Comparison of ENCODE assay signal across 14 mouse cellular contexts in genomic region chr3:149217916-149218803, GRCm38 (mm10).
DNase-seq lines count a peak whose midpoint lies in the region; ATAC-seq and TF ChIP-seq lines count a peak whose summit lies in the region.
"Had no signal": no experiment of that assay in that cellular context is flagged by ENCODE, and none has a peak within 500 bp of the region (broad histone marks: within the 10 kb centered on the region; RNA-seq: fewer than 3 reads in every experiment).

No protein-coding gene starts in this region.

- no peak overlapping the region for H3K9ac ChIP-seq in intestine, postnatal 0 days (ENCODE audit: low read depth, low read length)
- no peak overlapping the region for H3K9ac ChIP-seq in intestine, embryonic 15.5 days
- no peak overlapping the region for H3K9ac ChIP-seq in lung, embryonic 14.5 days
- no peak overlapping the region for H3K9ac ChIP-seq in forebrain, embryonic 15.5 days (replicated peaks)
- H3K9ac ChIP-seq: midbrain, embryonic 12.5 days had no signal

- no peak overlapping the region for H3K4me2 ChIP-seq in intestine, postnatal 0 days (replicated peaks; ENCODE audit: low read depth)
- no peak overlapping the region for H3K4me2 ChIP-seq in intestine, embryonic 15.5 days (replicated peaks)
- H3K4me2 ChIP-seq in lung, embryonic 14.5 days, result no peak overlapping the region
- no peak overlapping the region for H3K4me2 ChIP-seq in forebrain, embryonic 15.5 days (replicated peaks)
- H3K4me2 ChIP-seq: midbrain, embryonic 12.5 days had no signal

- DNase-seq in lung, embryonic 14.5 days, result peak; percentile 58
- DNase-seq in lung, adult 2 months, result no peak
- peak; percentile 33 for DNase-seq in NIH3T3 (ENCODE audit: low read depth)
- peak; percentile 43 to 48 for DNase-seq in kidney, postnatal 25 days
- no peak for DNase-seq in thymus, postnatal 25 days
- DNase-seq: adrenal gland, postnatal 25 days; cerebellum, adult 11 months; gastrocnemius, postnatal 25 days; heart, postnatal 10 days had no signal

- H3K9me3 ChIP-seq in intestine, postnatal 0 days (ENCODE audit: control insufficient read depth), result no peaks in the 10 kb centered on the region
- no peaks in the 10 kb centered on the region for H3K9me3 ChIP-seq in intestine, embryonic 15.5 days
- H3K9me3 ChIP-seq in lung, embryonic 14.5 days (ENCODE audit: low read depth, low read length), result no peaks in the 10 kb centered on the region
- no peaks in the 10 kb centered on the region for H3K9me3 ChIP-seq in forebrain, embryonic 15.5 days
- H3K9me3 ChIP-seq: midbrain, embryonic 12.5 days had no signal

- H3K27me3 ChIP-seq in intestine, postnatal 0 days (replicated peaks; ENCODE audit: control insufficient read depth, insufficient read depth, low read length), result no peaks in the 10 kb centered on the region
- no peaks in the 10 kb centered on the region for H3K27me3 ChIP-seq in intestine, embryonic 15.5 days (replicated peaks)
- H3K27me3 ChIP-seq in lung, embryonic 14.5 days (ENCODE audit: insufficient read depth, low read length), result no peaks in the 10 kb centered on the region
- no peaks in the 10 kb centered on the region for H3K27me3 ChIP-seq in forebrain, embryonic 15.5 days

- H3K27ac ChIP-seq in intestine, postnatal 0 days (ENCODE audit: low read depth, low read length), result no peak overlapping the region
- H3K27ac ChIP-seq in intestine, embryonic 15.5 days, result no peak overlapping the region
- no peak overlapping the region for H3K27ac ChIP-seq in lung, embryonic 14.5 days (ENCODE audit: low read depth)
- H3K27ac ChIP-seq in forebrain, embryonic 15.5 days (replicated peaks), result no peak overlapping the region
- H3K27ac ChIP-seq: midbrain, embryonic 12.5 days had no signal

- peaks cover 8% of the 10 kb centered on the region; the same call in 1 of the 2 replicates for H3K4me1 ChIP-seq in intestine, postnatal 0 days (replicated peaks; ENCODE audit: control insufficient read depth, insufficient read depth, low read length)
- 0 out of 2 replicates have a peak, but pooled peaks cover 8% of the 10 kb centered on the region for H3K4me1 ChIP-seq in intestine, embryonic 15.5 days (replicated peaks)
- no peaks in the 10 kb centered on the region for H3K4me1 ChIP-seq in lung, embryonic 14.5 days (ENCODE audit: insufficient read depth)
- peaks cover 21% of the 10 kb centered on the region for H3K4me1 ChIP-seq in lung, adult 2 months (ENCODE audit: control insufficient read depth, insufficient read depth, low read length)
- peaks cover 13% of the 10 kb centered on the region for H3K4me1 ChIP-seq in forebrain, embryonic 15.5 days

- WGBS in intestine, postnatal 0 days, result 86% methylated on average over 9 of the region's 9 CpGs
- WGBS in intestine, embryonic 15.5 days, result 88% methylated on average over 9 of the region's 9 CpGs
- WGBS in lung, embryonic 14.5 days, result 82% methylated on average over 9 of the region's 9 CpGs
- WGBS in lung, adult 2 months, result 65% methylated on average over 9 of the region's 9 CpGs
- 85% methylated on average over 9 of the region's 9 CpGs for WGBS in forebrain, embryonic 15.5 days

- peak; percentile 62 for TF ChIP-seq CTCF in intestine, postnatal 0 days (IDR thresholded peaks at IDR 0.05; ENCODE audit: low read depth)
- TF ChIP-seq CTCF in lung, embryonic 14.5 days (IDR thresholded peaks at IDR 0.05; ENCODE audit: low read depth), result peak; percentile 41
- no peak for TF ChIP-seq CTCF in lung, adult 2 months (IDR thresholded peaks at IDR 0.05; ENCODE audit: insufficient read depth, low read length)

- no peaks in the 10 kb centered on the region for H3K36me3 ChIP-seq in intestine, postnatal 0 days (ENCODE audit: control insufficient read depth, insufficient read depth)
- H3K36me3 ChIP-seq in intestine, embryonic 15.5 days, result no peaks in the 10 kb centered on the region
- H3K36me3 ChIP-seq in lung, embryonic 14.5 days (ENCODE audit: insufficient read depth), result no peaks in the 10 kb centered on the region
- no peaks in the 10 kb centered on the region for H3K36me3 ChIP-seq in forebrain, embryonic 15.5 days
- H3K36me3 ChIP-seq: midbrain, embryonic 12.5 days had no signal

- ATAC-seq in intestine, postnatal 0 days, result no peak
- no peak for ATAC-seq in intestine, embryonic 15.5 days
- no peak for ATAC-seq in lung, embryonic 14.5 days (ENCODE audit: insufficient read depth)
- ATAC-seq in forebrain, embryonic 15.5 days (replicated peaks), result no peak
- ATAC-seq: intestine, embryonic 16.5 days had no signal

- no peak for TF ChIP-seq POLR2A in lung, adult 2 months (IDR thresholded peaks at IDR 0.05; ENCODE audit: borderline replicate concordance, extremely low read depth, low read depth, low read length)

- no peak overlapping the region for H3K4me3 ChIP-seq in intestine, postnatal 0 days (ENCODE audit: low read depth, low read length)
- no peak overlapping the region for H3K4me3 ChIP-seq in intestine, embryonic 15.5 days (replicated peaks)
- no peak overlapping the region for H3K4me3 ChIP-seq in lung, embryonic 14.5 days (ENCODE audit: low read depth, low read length)
- H3K4me3 ChIP-seq in lung, adult 2 months (replicated peaks; ENCODE audit: extremely low read depth, low read depth, low read length), result no peak overlapping the region
- H3K4me3 ChIP-seq in forebrain, embryonic 15.5 days, result no peak overlapping the region
- H3K4me3 ChIP-seq: midbrain, embryonic 12.5 days had no signal

Comparison
In these comparisons a context has a peak if more than half of its experiments do, and no peak if none do; other contexts are left out.
1. DNase-seq: peak in lung, embryonic 14.5 days (single experiment), NIH3T3 (single experiment) and kidney, postnatal 25 days (2 of 2); none in lung, adult 2 months (single experiment) and thymus, postnatal 25 days (single experiment).